In genomic region chr2:71090660-71091445, GRCm38 (mm10) we compare ENCODE assay signal across 10 mouse cellular contexts. TPM values are rescaled to one million over a fixed set of nuclear protein-coding genes. Genes with fewer than 3 reads are reported as not detected.
DNase-seq lines count a peak whose midpoint lies in the region; ATAC-seq and TF ChIP-seq lines count a peak whose summit lies in the region.
"Had no signal": no experiment of that assay in that cellular context is flagged by ENCODE, and none has a peak within 500 bp of the region (broad histone marks: within the 10 kb centered on the region; RNA-seq: fewer than 3 reads in every experiment).

No protein-coding gene starts in this region.

- 85% methylated on average over 4 of the region's 4 CpGs for WGBS in small intestine, adult 2 months

- no peak overlapping the region for H3K4me3 ChIP-seq in left cerebral cortex, adult 2 months
- no peak overlapping the region for H3K4me3 ChIP-seq in small intestine, adult 2 months (ENCODE audit: low read depth, low read length)

- peaks cover 42% of the 10 kb centered on the region for H3K36me3 ChIP-seq in small intestine, adult 2 months (ENCODE audit: control insufficient read depth, insufficient read depth, low read length)

- DNase-seq in CD4-positive, CD25-positive, alpha-beta regulatory T cell, adult 2 months (ENCODE audit: low read depth, low spot score), result peak; percentile 26
- no peak for DNase-seq in left cerebral cortex, adult 2 months (ENCODE audit: extremely low spot score in 1 of 2, low spot score in 2 of 2)
- no peak for DNase-seq in left cerebral cortex, postnatal 25 days (ENCODE audit: low spot score in 2 of 2)
- DNase-seq in frontal cortex, postnatal 25 days (ENCODE audit: low spot score in 2 of 2), result no peak
- DNase-seq in right cerebral cortex, postnatal 4 days, result no peak
- DNase-seq: gastrocnemius, postnatal 14 days had no signal

- no peaks in the 10 kb centered on the region for H3K27me3 ChIP-seq in small intestine, adult 2 months (ENCODE audit: control insufficient read depth, insufficient read depth, low read length)

- peak; percentile 48 for TF ChIP-seq CTCF in left cerebral cortex, adult 2 months (IDR thresholded peaks at IDR 0.05)
- peak; percentile 28; the same call in 1 of the 2 replicates for TF ChIP-seq CTCF in small intestine, adult 2 months (IDR thresholded peaks at IDR 0.05; ENCODE audit: extremely low read depth, insufficient read length, insufficient replicate concordance, low read depth, low read length)

- ATAC-seq in CD4-positive, CD25-positive, alpha-beta regulatory T cell, adult 4 months, result no peak
- ATAC-seq in erythroid progenitor cell, adult 5-6 weeks (replicated peaks; ENCODE audit: low FRiP score, poor library complexity, severe bottlenecking), result peak; percentile 95
- ATAC-seq: activated CD4-positive, CD25-positive, alpha-beta regulatory T cell, adult 4 months had no signal

- intact Hi-C loops in left cerebral cortex, adult 2 months (cut with DNase I), result no loop called here
- intact Hi-C loops in left cerebral cortex, postnatal 25 days (cut with DNase I), result no loop called here

- H3K27ac ChIP-seq in left cerebral cortex, adult 2 months, result no peak overlapping the region
- no peak overlapping the region for H3K27ac ChIP-seq in small intestine, adult 2 months (ENCODE audit: insufficient read depth, low read depth, low read length)

- TF ChIP-seq POLR2A in small intestine, adult 2 months (IDR thresholded peaks at IDR 0.05; ENCODE audit: low read depth, low read length), result no peak

- no peaks in the 10 kb centered on the region for H3K4me1 ChIP-seq in small intestine, adult 2 months (ENCODE audit: control insufficient read depth, insufficient read depth, insufficient read length, low read length)

RNA-seq across cellular contexts. Expression of gene Cybrd1, which starts 26.9 kb away (rescaled TPM):
- under 1 TPM; 0.25 to 0.26 TPM for polyA plus RNA-seq in CD4-positive, CD25-positive, alpha-beta regulatory T cell, adult 4 months (2017; shearing (Covaris generic))
- total RNA-seq in left cerebral cortex, adult 2 months (2021), result 1 to 10 TPM; 1.4 to 1.5 TPM
- total RNA-seq in left cerebral cortex, postnatal 25 days (2021), result 1 to 10 TPM; 2.0 to 2.2 TPM
- total RNA-seq in erythroid progenitor cell, adult 5-6 weeks (2015; ENCODE audit: low replicate concordance), result 0.36 TPM in 1 of 2 replicates, not detected in the other
- total RNA-seq in erythroid progenitor cell, adult 5-6 weeks (2017; ENCODE audit: low replicate concordance), result not detected in 2 replicates
- 1.5 and 20.6 TPM in 2 replicates for polyA plus RNA-seq in small intestine, adult 2 months (2012; rRNA removed)

RNA-seq across cellular contexts. Expression of gene Mettl8, which starts 35.5 kb away (rescaled TPM):
- polyA plus RNA-seq in CD4-positive, CD25-positive, alpha-beta regulatory T cell, adult 4 months (2017; shearing (Covaris generic)), result 10 to 100 TPM; 22.3 to 24.8 TPM
- 10 to 100 TPM; 11.9 to 16.9 TPM for total RNA-seq in left cerebral cortex, adult 2 months (2021)
- total RNA-seq in left cerebral cortex, postnatal 25 days (2021), result 10 to 100 TPM; 12.6 to 13.6 TPM
- total RNA-seq in erythroid progenitor cell, adult 5-6 weeks (2015; ENCODE audit: low replicate concordance), result 12.3 and 17.6 TPM in 2 replicates
- total RNA-seq in erythroid progenitor cell, adult 5-6 weeks (2017; ENCODE audit: low replicate concordance), result 7.3 and 28.8 TPM in 2 replicates
- polyA plus RNA-seq in small intestine, adult 2 months (2012; rRNA removed), result 0.88 and 1.4 TPM in 2 replicates

RNA-seq across cellular contexts. Expression of gene Dcaf17, which starts 35.7 kb away (rescaled TPM):
- polyA plus RNA-seq in CD4-positive, CD25-positive, alpha-beta regulatory T cell, adult 4 months (2017; shearing (Covaris generic)), result 10 to 100 TPM; 25.2 to 27.4 TPM
- total RNA-seq in left cerebral cortex, adult 2 months (2021), result 10 to 100 TPM; 13.9 to 16.5 TPM
- total RNA-seq in left cerebral cortex, postnatal 25 days (2021), result 10 to 100 TPM; 11.6 to 16.9 TPM
- 0.84 and 3.6 TPM in 2 replicates for total RNA-seq in erythroid progenitor cell, adult 5-6 weeks (2015; ENCODE audit: low replicate concordance)
- total RNA-seq in erythroid progenitor cell, adult 5-6 weeks (2017; ENCODE audit: low replicate concordance), result 8.8 and 9.1 TPM in 2 replicates
- 1.8 and 2.1 TPM in 2 replicates for polyA plus RNA-seq in small intestine, adult 2 months (2012; rRNA removed)
